Mouse (Mus musculus) bone marrow, adult 2 months (tissue): ENCODE measurements around the gene Gria3.

Experiments used
- CTCF ChIP-seq: fragments of 200-500 bp; IDR thresholded peaks from 2 replicates; pipeline ENCODE4 v1.5.1; 2011; ENCODE audit warnings: low read length, control low read depth; ENCODE audit not compliant: control insufficient read depth, insufficient read depth
- POLR2A ChIP-seq: fragments of 200-500 bp; IDR thresholded peaks from 2 replicates; pipeline ENCODE4 v1.6.1; 2011; ENCODE audit warnings: low read depth, mild to moderate bottlenecking, control low read depth, low read length, borderline replicate concordance; ENCODE audit not compliant: control insufficient read depth

DNA sequence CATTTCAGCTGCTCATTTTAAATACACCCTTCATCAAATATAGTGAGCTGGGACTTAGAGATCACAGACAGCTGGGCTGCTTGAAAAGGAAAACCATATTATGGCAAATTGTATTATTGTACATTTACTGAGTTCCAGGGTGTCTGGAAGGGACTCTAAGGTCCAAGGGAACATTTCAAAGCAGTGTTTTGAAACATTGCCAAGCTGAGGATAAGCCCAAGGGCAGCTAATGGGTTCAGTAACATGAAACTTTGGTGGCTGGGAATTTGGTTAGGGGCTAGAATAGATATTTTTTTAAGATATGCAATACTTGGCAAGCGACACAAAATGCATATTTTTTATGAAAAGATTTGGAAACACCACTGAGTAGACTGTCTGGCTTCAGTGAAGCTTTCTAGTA lies 48.2 kb downstream of the Gria3 start:
- TF ChIP-seq CTCF: no peak
- TF ChIP-seq POLR2A: no peak
